Mouse (Mus musculus): Measurements from ENCODE around the gene Vmn1r165. TPM values are rescaled to one million over a fixed set of nuclear protein-coding genes. Genes with fewer than 3 reads are reported as not detected.
"Not testable (repeated sequence)": the region's sequence is repeated elsewhere in the genome, so short reads cannot be mapped to it uniquely, and the experiment has no call there.

The Vmn1r165 gene
- total RNA-seq (2021) = not detected
- polyA plus RNA-seq (2012; rRNA removed) = not detected in 2 replicates
- long read RNA-seq = 0 reads

- H3K27me3 ChIP-seq (ENCODE audit: control insufficient read depth, insufficient read depth, low read length); DNase-seq; H3K36me3 ChIP-seq (ENCODE audit: control insufficient read depth, insufficient read depth, low read length); intact Hi-C loops (cut with DNase I); H3K4me1 ChIP-seq (ENCODE audit: control insufficient read depth, insufficient read depth, low read length); H3K4me3 ChIP-seq; H3K9ac ChIP-seq (ENCODE audit: low read depth, low read length); H3K79me2 ChIP-seq (replicated peaks; ENCODE audit: control insufficient read depth, insufficient read depth, low read length); H3K27ac ChIP-seq: not testable (repeated sequence)
- no CpG with 5 or more reads among the region's 3 CpGs for WGBS
These were observed at the start of gene Vmn1r165 for GRCm38 (mm10) chr7:23217032-23217431. Gene Vmn1r165 (plus strand): TSS chr7:23217332.

- H3K27ac ChIP-seq; H3K4me3 ChIP-seq; H3K36me3 ChIP-seq (ENCODE audit: control insufficient read depth, insufficient read depth, low read length); H3K79me2 ChIP-seq (replicated peaks; ENCODE audit: control insufficient read depth, insufficient read depth, low read length); H3K27me3 ChIP-seq (ENCODE audit: control insufficient read depth, insufficient read depth, low read length); DNase-seq; H3K4me1 ChIP-seq (ENCODE audit: control insufficient read depth, insufficient read depth, low read length); H3K9ac ChIP-seq (ENCODE audit: low read depth, low read length); intact Hi-C loops (cut with DNase I): not testable (repeated sequence)
- no CpG with 5 or more reads among the region's 2 CpGs for WGBS
These were observed 34.5 kb downstream of the Vmn1r165 start, which contains the start of gene Vmn1r166 for GRCm38 (mm10) chr7:23251582-23251981. Gene Vmn1r166 (minus strand): TSS chr7:23251682.

Other genes starting within 250 kb of the Vmn1r165 start
- gene Gm4214, start 232.7 kb upstream of the Vmn1r165 start, total RNA-seq (2021) = not detected
- not detected in 2 replicates for gene Gm4214, start 232.7 kb upstream of the Vmn1r165 start, polyA plus RNA-seq (2012; rRNA removed)
- not detected for gene Gm4216, start 197.4 kb upstream of the Vmn1r165 start, total RNA-seq (2021)
- gene Gm4216, start 197.4 kb upstream of the Vmn1r165 start, polyA plus RNA-seq (2012; rRNA removed) = not detected in 2 replicates
- not detected for gene Vmn1r163, start 161.8 kb upstream of the Vmn1r165 start, total RNA-seq (2021)
- not detected in 2 replicates for gene Vmn1r163, start 161.8 kb upstream of the Vmn1r165 start, polyA plus RNA-seq (2012; rRNA removed)
- gene Gm8720, start 149.9 kb upstream of the Vmn1r165 start, total RNA-seq (2021) = not detected
- gene Gm8720, start 149.9 kb upstream of the Vmn1r165 start, polyA plus RNA-seq (2012; rRNA removed) = not detected in 2 replicates
- not detected for gene Gm10662, start 72.9 kb upstream of the Vmn1r165 start, total RNA-seq (2021)
- gene Gm10662, start 72.9 kb upstream of the Vmn1r165 start, polyA plus RNA-seq (2012; rRNA removed) = not detected in 2 replicates
- not detected for gene Vmn1r166, start 34.4 kb downstream of the Vmn1r165 start, total RNA-seq (2021)
- gene Vmn1r166, start 34.4 kb downstream of the Vmn1r165 start, polyA plus RNA-seq (2012; rRNA removed) = not detected in 2 replicates
- not detected for gene Gm6902, start 61.6 kb downstream of the Vmn1r165 start, total RNA-seq (2021)
- not detected in 2 replicates for gene Gm6902, start 61.6 kb downstream of the Vmn1r165 start, polyA plus RNA-seq (2012; rRNA removed)
- gene Nlrp4e, start 83.9 kb downstream of the Vmn1r165 start, total RNA-seq (2021) = not detected
- not detected in 2 replicates for gene Nlrp4e, start 83.9 kb downstream of the Vmn1r165 start, polyA plus RNA-seq (2012; rRNA removed)
- gene Nlrp5, start 168.6 kb downstream of the Vmn1r165 start, total RNA-seq (2021) = under 1 TPM; 0.10 to 0.14 TPM
- not detected in 2 replicates for gene Nlrp5, start 168.6 kb downstream of the Vmn1r165 start, polyA plus RNA-seq (2012; rRNA removed)